Comparison of ENCODE assay signal across 9 mouse cellular contexts in the genomic region with DNA sequence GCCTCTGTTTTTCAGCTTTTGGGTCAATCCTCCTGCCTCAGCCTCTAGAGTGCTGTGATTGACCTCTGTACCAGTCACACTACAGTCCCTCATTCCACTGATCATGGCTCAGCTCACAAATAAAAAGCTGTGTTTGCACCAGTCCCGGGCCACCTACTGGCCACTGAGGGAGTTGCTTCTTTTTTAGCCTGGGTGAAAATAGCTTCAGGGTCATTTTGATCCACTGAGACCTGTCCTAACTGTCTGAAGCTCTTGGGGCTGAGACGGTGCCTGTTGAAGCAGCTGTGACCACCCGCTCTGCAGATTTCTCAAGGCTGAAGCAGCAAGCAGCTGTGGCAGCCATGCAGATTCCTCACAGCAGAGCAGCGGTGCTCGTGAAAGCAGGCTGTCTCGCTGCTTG. TPM values are rescaled to one million over a fixed set of nuclear protein-coding genes. Genes with fewer than 3 reads are reported as not detected.
A peak's percentile ranks its signal among the peaks of the same experiment; 100 is the strongest.
DNase-seq lines count a peak whose midpoint lies in the region; ATAC-seq and TF ChIP-seq lines count a peak whose summit lies in the region.
"Had no signal": no experiment of that assay in that cellular context is flagged by ENCODE, and none has a peak within 500 bp of the region (broad histone marks: within the 10 kb centered on the region; RNA-seq: fewer than 3 reads in every experiment).

No protein-coding gene starts in this region.

- no peak overlapping the region for H3K27ac ChIP-seq in layer of hippocampus, adult 2 months
- H3K27ac ChIP-seq in kidney, adult 2 months (ENCODE audit: insufficient read depth, low read depth, low read length): no peak overlapping the region
- H3K27ac ChIP-seq: macrophage had no signal

- H3K9me3 ChIP-seq in E14TG2a.4 (ENCODE audit: low read length): no peaks in the 10 kb centered on the region

- H3K27me3 ChIP-seq in E14TG2a.4 (ENCODE audit: insufficient read depth, low read length): no peaks in the 10 kb centered on the region
- H3K27me3 ChIP-seq in kidney, adult 2 months (replicated peaks; ENCODE audit: control insufficient read depth, insufficient read depth, low read length): no peaks in the 10 kb centered on the region

- H3K36me3 ChIP-seq in E14TG2a.4 (ENCODE audit: insufficient read depth, low read length): peaks cover 27% of the 10 kb centered on the region
- no peaks in the 10 kb centered on the region for H3K36me3 ChIP-seq in kidney, adult 2 months (ENCODE audit: control insufficient read depth, insufficient read depth, low read length)

- TF ChIP-seq POLR2A in kidney, adult 2 months (IDR thresholded peaks at IDR 0.05; ENCODE audit: low read depth, low read length): no peak

- ATAC-seq in monocyte, adult 5-6 weeks (replicated peaks; ENCODE audit: insufficient number of reproducible peaks, low FRiP score, low TSS enrichment, poor library complexity, severe bottlenecking): 0 out of 2 replicates have a peak, but pooled peaks have one; percentile 50

- DNase-seq in layer of hippocampus, adult 2 months (ENCODE audit: low spot score in 2 of 2): peak in 1 of 2 experiments; percentile 12
- no peak for DNase-seq in layer of hippocampus, adult 9-10 months (ENCODE audit: low spot score)
- peak; percentile 51 for DNase-seq in c-Kit-positive CD71-positive TER-119-negative erythroid progenitor cells, embryonic 14.5 days (ENCODE audit: low read depth)
- DNase-seq in forelimb bud, embryonic 11.5 days (ENCODE audit: low read depth, low spot score): peak; percentile 52
- DNase-seq in kidney, adult 2 months: peak; percentile 57
- no peak for DNase-seq in urinary bladder, postnatal 10 days (ENCODE audit: low spot score)

- H3K4me1 ChIP-seq in E14TG2a.4 (replicated peaks; ENCODE audit: low read depth, low read length): peaks cover 67% of the 10 kb centered on the region
- H3K4me1 ChIP-seq in kidney, adult 2 months (ENCODE audit: control insufficient read depth, insufficient read depth, low read length): no peaks in the 10 kb centered on the region

- peak; percentile 83 for TF ChIP-seq CTCF in layer of hippocampus, adult 2 months (conservative IDR thresholded peaks at IDR 0.05)
- TF ChIP-seq CTCF in E14TG2a.4 (conservative IDR thresholded peaks at IDR 0.05; ENCODE audit: low read length): peak; percentile 89
- TF ChIP-seq CTCF in kidney, adult 2 months (conservative IDR thresholded peaks at IDR 0.05; ENCODE audit: insufficient read depth, insufficient read length, low read depth, low read length): peak; percentile 72

- H3K4me3 ChIP-seq in layer of hippocampus, adult 2 months: no peak overlapping the region
- H3K4me3 ChIP-seq in E14TG2a.4 (replicated peaks; ENCODE audit: low read length): no peak overlapping the region; the same call in 1 of the 2 replicates
- no peak overlapping the region for H3K4me3 ChIP-seq in kidney, adult 2 months (ENCODE audit: insufficient read depth, low read depth, low read length)

- WGBS in kidney, adult 2 months: 69% methylated on average over 6 of the region's 6 CpGs

RNA-seq across cellular contexts. Expression of a gene that starts 14.0 kb away (rescaled TPM):
- total RNA-seq in layer of hippocampus, adult 2 months (2021): 10 to 100 TPM; 29.2 to 30.9 TPM
- polyA plus RNA-seq in kidney, adult 2 months (2012; rRNA removed): 8.6 and 10.0 TPM in 2 replicates
- not detected in 3 replicates for total RNA-seq in monocyte, adult 5-6 weeks (2017)

RNA-seq across cellular contexts. Expression of a gene that starts 46.7 kb away (rescaled TPM):
- total RNA-seq in layer of hippocampus, adult 2 months (2021): under 1 TPM in 1 of 2 experiments, not detected in 1; 0.31 TPM
- polyA plus RNA-seq in kidney, adult 2 months (2012; rRNA removed): 49.9 and 53.4 TPM in 2 replicates
- total RNA-seq in monocyte, adult 5-6 weeks (2017): not detected in 3 replicates
- polyA plus RNA-seq: macrophage had no signal

RNA-seq across cellular contexts. Expression of a gene that starts 52.1 kb away (rescaled TPM):
- total RNA-seq in layer of hippocampus, adult 2 months (2021): not detected
- polyA plus RNA-seq in kidney, adult 2 months (2012; rRNA removed): 0.44 and 0.61 TPM in 2 replicates
- total RNA-seq in monocyte, adult 5-6 weeks (2017): not detected in 3 replicates
- polyA plus RNA-seq: macrophage had no signal

Comparison
In these comparisons a context has a peak if more than half of its experiments do, and no peak if none do; other contexts are left out.
1. DNase-seq: peak in c-Kit-positive CD71-positive TER-119-negative erythroid progenitor cells, embryonic 14.5 days (single experiment), forelimb bud, embryonic 11.5 days (single experiment) and kidney, adult 2 months (single experiment); none in layer of hippocampus, adult 9-10 months (single experiment) and urinary bladder, postnatal 10 days (single experiment).
2. RNA of a gene that starts 14.0 kb away (total RNA-seq): 29.2 to 30.9 TPM in layer of hippocampus, adult 2 months; not detected in monocyte, adult 5-6 weeks; every median in the first group is over 10 times any median in the second.
3. Peak in every context shown above with its lines, with median percentiles within 50 percentile points of each other: CTCF ChIP-seq.